Mouse (Mus musculus): ENCODE results near the gene Dnah2.
A peak's percentile ranks its signal among the peaks of the same experiment; 100 is the strongest.
"Not testable (repeated sequence)": the region's sequence is repeated elsewhere in the genome, so short reads cannot be mapped to it uniquely, and the experiment has no call there.

The Dnah2 gene

GRCm38 (mm10) chr11:69564391-69564790 lies 15.5 kb upstream of the Dnah2 start:
- DNase-seq (ENCODE audit: low read depth, low spot score), result peak; percentile 62

GRCm38 (mm10) chr11:69563373-69563772 lies 14.5 kb upstream of the Dnah2 start:
- DNase-seq (ENCODE audit: low read depth, low spot score), result no peak

DNA sequence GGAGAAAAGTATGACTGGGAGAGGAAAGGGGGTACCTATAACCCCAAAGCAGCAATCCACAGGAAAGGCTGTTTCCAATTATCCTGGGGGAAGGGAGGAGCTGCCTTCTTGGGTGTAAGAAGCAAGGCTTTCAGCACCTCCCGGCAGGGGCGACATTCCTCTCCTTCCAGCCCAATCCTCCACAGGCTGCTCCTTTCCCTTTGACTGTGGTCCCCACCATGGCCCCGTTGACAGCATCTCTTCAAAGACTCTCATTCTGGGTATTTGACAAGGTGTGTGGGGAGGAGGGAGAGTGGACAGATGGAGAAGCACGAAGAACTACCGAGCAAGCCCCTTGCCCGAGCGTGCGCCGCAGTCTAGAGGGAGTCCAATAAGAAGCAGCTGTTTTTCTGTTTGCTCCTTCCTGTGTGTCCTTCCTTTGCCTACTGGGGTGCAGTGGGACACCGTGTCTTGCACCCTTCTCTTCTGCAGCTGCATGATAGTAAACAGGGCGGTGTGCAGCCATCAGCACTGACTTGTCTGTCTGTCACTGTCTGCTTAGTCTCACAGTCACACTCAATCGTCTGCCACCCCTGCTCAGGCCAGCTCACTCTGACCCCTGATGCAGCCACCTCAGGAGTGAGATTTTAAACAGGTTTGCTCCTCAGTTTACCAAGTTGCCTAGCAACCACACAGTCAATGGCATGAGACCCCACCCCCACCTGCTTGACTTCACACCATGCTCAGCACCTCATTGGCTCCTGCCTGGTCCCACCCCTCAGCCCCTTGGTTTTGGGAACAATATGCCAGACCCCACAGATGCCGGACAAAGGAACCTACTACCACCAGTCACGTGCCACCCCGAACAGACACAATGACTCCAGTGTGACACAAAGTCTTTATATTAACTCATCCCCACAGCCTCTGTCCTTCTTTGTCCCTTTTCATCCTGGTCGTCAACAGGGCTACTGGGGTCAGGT lies 12.3 kb upstream of the Dnah2 start:
- peak; percentile 94 for DNase-seq (ENCODE audit: low read depth, low spot score)

GRCm38 (mm10) chr11:69559851-69560765 lies 11.2 kb upstream of the Dnah2 start, which contains the start of gene Efnb3:
Efnb3 (minus strand) TSS chr11:69560205.
- peak; percentile 81 for DNase-seq (ENCODE audit: low read depth, low spot score)

DNA sequence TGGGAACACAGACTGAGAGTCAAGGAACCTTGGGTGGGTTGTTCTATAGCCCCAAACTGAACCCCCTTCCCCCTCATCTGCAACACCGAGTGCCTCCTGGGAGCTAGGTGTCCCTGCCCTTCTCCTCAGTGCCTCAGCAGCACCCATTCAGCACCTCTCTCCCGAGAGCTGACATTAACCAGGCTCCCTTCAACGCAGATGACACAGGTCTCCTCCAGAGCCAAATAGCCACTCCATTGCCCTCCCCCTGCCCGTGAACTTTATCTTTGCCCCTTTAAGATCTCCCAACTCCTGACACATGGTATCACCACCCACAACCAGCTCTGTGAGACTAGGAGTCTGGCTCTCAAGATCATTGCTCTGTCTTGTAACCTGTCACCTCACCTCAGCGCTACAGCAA lies 10.3 kb upstream of the Dnah2 start:
- DNase-seq (ENCODE audit: low read depth, low spot score), result peak; percentile 32

DNA sequence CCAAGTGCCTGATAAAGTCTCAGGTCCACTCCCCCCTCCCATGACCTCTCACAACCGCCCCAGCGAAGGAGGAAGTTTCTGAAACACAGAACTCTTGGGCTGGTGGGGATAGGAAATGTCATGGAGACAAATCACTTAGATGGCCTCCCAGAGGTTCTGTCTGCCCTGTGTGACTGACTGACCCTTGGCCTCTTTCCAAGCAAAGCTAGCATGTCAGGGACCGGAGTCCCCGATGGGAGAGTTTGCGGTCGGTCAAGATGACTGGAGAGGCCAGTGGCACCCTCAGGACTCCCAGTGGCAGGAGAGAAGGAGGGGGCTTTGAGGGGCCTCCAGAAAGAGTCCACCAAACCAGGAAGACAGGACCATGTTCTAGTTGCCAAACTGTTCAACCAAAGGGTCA lies 9.8 kb upstream of the Dnah2 start:
- DNase-seq (ENCODE audit: low read depth, low spot score), result no peak

DNA sequence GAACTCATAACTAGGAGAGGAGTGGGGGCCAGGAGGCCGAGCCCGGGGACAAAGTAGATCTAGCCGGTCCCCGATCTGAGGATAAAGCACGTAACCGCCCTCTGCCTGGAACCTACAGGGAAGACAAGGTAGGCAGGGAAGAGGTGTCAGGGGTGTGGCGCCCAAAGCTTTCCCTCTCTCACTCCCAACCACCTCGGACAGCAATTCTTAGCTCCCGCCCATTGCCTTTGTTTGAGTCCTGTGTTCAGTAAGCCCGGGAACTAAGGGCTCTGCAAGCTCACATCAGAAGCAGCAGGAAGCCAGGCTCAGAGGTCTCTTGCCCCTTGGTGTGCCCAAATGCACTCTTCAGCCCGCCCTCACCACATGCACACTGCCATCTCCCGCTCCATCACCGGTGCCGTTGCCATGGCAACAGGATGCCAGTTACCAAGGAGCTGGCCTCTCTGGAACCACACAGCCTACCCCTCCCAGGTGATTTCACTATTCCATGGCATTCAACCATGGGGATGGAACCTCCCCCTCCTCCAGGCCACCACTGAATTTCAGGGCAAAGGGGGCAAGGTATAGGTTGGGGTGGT lies 8.6 kb upstream of the Dnah2 start:
- DNase-seq (ENCODE audit: low read depth, low spot score), result peak; percentile 82

GRCm38 (mm10) chr11:69554539-69555140 lies 5.7 kb upstream of the Dnah2 start:
- no peak for DNase-seq (ENCODE audit: low read depth, low spot score)

DNA sequence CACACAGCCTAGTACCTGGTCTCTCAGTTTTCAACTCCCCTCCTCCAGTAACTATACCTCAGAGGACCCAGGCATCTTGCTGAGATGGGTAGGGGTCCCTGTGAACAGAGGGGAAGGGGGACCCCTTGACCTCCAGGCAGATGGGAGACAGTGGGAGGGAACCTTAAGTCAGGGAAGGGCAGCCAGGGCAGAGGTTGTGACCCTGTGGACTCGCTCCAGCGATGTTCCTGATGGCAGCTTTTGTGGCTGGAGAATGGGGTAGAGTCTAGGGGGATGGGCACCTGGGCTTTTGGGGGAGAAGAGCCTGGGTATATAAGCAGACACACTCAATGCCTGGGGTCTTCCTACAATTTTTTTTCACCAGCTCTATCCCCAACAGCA lies 4.4 kb upstream of the Dnah2 start:
- DNase-seq (ENCODE audit: low read depth, low spot score), result no peak

DNA sequence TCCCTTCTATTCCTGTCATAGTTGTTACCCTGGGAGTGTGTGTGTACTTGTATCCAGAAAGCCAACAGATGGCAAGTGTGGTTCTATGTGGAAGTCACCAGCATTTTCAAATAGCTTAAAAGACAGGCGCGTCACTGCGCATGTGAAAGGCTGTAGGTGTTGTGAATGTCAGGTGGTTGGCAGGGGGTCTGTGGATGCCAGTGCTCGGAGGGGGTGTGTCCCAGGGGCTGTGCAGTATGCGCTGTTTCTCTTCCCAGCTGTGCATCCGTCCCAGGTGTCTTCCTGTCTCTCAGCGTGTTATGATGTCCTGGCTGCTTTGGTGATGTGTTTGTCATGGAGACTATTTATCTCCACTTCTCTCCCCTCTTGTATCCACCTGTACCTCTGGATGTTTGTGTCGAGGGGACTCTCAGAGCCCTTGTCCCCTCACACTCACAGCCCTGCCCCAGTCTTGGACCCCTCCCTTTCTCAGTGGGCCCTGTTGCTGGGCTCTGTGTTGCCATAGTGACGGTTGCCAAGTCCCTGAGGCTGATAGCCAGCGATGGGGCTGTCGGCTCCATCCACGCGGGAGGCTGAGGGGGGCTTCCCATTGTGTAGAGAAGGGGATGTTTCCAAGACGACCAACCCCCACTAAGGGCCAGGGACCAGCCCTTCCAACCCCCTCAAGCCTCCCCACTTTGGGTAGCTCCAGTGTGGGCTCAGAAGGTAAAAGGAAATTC lies 3.9 kb upstream of the Dnah2 start:
- DNase-seq (ENCODE audit: low read depth, low spot score), result peak; percentile 80

DNA sequence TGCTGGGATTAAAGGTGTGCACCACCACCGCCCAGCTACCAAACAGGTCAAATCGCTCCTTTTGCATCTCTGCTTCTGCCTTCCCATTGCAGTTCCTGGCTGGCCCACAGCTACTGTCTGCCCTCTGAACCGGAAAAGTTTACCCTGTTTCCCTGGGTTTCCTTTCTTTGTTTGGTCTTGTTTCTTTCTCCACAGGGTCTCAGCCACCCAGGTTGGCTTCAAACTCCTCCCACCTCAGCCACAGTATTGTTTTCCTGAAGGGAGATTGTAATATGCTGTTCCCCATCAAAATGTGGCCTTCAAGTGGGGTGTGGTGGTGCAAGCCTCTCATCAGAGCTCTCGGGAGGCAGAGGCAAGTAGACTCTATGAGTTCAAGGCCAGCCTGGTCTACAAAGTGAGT lies 2.4 kb upstream of the Dnah2 start:
- DNase-seq (ENCODE audit: low read depth, low spot score), result no peak

- DNase-seq (ENCODE audit: low read depth, low spot score), result peak; percentile 70
Measured at GRCm38 (mm10) chr11:69547071-69547470, 1.8 kb downstream of the Dnah2 start.

GRCm38 (mm10) chr11:69546423-69547053 lies 2.4 kb downstream of the Dnah2 start:
- peak; percentile 88 for DNase-seq (ENCODE audit: low read depth, low spot score)

DNA sequence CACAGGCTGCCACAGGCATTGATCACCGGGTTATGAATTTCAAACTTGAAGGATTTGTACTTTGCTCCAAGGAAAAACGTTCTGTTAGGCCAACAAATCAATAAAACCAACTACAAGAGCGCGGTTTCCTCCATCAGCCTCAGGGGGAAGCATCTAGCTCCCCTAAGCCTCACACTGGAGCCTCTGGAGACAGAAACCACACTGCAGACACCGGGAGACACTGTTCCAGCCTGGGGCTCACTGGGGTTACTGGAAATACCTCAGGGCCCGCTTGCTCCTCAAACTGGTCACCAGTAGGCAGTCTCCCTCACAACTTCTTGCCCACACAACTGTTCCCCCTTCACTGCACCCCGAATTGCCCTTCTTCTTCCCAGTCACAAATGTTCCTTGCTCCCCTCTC lies 3.0 kb downstream of the Dnah2 start:
- peak; percentile 40 for DNase-seq (ENCODE audit: low read depth, low spot score)

DNA sequence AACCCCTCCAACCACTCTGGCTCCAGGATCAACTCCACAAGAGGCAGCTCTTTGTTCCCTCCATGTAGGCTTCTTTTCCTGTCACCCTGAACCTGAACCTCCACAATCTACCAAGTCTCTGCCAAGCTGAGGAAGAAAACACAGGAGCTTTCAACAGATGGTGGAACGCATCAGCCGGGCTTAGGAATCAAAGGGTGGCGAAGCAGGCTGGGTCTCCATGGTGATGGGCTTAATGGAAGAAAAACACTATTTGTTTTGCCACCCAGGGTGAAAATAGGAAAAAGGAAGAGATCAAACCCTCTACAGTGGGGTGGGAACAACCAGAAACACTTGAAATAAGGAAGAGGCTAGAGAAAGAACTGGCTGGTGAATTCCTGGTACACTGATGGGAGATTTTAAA lies 5.3 kb downstream of the Dnah2 start:
- DNase-seq (ENCODE audit: low read depth, low spot score), result peak; percentile 46

GRCm38 (mm10) chr11:69541741-69542140 lies 7.2 kb downstream of the Dnah2 start:
- DNase-seq (ENCODE audit: low read depth, low spot score), result not testable (repeated sequence)

DNA sequence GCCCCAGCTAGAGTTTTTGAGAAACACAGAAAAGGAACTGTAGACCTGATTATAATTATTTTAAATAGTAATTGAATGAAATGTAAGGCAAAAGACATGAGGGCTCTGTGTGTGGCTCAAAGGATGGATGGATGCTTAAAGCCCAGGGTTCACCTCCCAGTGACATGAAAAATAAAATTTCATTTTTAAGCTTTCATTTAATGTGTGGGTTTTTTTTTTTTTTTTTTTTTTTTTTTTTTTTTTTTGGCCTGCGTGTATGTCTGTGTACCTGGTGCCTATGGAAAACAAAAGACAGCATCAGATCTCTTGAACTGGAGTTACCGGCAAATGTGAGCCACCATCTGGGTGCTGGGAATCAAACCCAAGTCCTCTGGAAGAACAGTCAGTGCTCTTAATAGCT lies 8.2 kb downstream of the Dnah2 start:
- no peak for DNase-seq (ENCODE audit: low read depth, low spot score)

- DNase-seq (ENCODE audit: low read depth, low spot score), result no peak
Measured at GRCm38 (mm10) chr11:69534990-69535389, 13.9 kb downstream of the Dnah2 start.

DNA sequence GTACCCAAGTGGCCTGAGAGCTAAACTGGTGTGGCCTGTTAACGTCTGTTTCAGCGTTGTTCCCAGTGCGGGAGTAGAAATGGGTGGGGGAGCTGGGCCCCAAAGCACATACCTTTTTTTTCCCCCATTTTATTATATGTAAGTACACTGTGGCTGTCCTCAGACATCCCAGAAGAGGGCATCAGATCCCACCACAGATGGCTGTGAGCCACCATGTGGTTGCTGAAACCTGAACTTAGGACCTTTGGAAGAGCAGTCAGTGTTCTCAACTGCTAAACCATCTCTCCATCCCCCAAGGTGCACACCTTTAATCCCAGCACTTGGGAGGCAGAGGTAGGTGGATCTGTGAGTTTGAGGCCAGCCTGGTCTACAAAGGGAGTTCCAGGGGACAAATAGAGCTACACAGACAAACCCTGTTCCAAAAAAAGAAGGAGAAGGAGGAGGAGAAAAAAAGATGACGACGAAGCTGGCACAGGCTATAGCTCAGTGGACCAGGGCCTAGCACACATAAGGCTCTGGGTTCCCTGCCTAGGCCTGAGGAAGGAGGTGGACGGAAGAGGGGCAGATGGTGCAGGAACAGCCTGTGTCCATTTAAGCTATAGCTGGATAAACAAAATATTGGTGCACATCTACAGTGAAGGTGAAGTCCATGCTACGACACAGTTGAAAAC lies 16.3 kb downstream of the Dnah2 start:
- peak; percentile 57 for DNase-seq (ENCODE audit: low read depth, low spot score)

DNA sequence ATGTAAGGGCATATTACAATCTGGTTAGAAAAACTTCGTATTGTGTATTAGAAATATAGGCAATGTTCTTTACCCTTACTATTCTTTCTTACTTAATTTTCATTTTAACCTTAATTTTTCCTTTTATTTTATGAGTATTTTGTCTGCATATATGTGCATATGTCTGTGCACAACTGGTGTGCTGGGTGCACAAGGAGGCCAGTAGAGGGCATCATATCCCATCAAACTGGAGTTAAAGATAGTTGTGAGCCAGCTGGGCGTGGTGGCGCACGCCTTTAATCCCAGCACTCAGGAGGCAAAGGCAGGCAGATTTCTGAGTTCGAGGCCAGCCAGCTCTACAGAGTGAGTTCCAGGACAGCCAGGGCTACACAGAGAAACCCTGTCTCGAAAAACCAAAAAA lies 18.2 kb downstream of the Dnah2 start:
- DNase-seq (ENCODE audit: low read depth, low spot score), result not testable (repeated sequence)

Measured in brain, adult 2 months (tissue).